Mouse (Mus musculus) megakaryocyte-erythroid progenitor cell, adult 5-6 weeks (primary cell): ENCODE results near the gene Gm14744. TPM values are rescaled to one million over a fixed set of nuclear protein-coding genes. Genes with fewer than 3 reads are reported as not detected.
"Not testable (repeated sequence)": the region's sequence is repeated elsewhere in the genome, so short reads cannot be mapped to it uniquely, and the experiment has no call there.

Experiments used
- ATAC-seq: replicated peaks from 2 replicates; pipeline ENCODE4 v1.8.0; 2016; ENCODE audit warnings: mild to moderate bottlenecking, inconsistent platforms; ENCODE audit not compliant: severe bottlenecking, poor library complexity, low FRiP score, low TSS enrichment
- total RNA-seq, 2 experiments: library from RNA; stranded (forward) in 1 of 2; stranded (reverse) in 1 of 2; fragments of 200-1000, 215-1000 nt in 1 of 2; fragments of >200 nt in 1 of 2; fragmentation: Nextera tagmentation in 1 of 2; gene quantifications; 2 replicates each; pipeline ENCODE4 v1.2.3; 2014 to 2017

Gene Gm14744
- total RNA-seq (2014; fragmentation: Nextera tagmentation) (not detected in 2 replicates), total RNA-seq (2017) (not detected in 2 replicates)

GRCm38 (mm10) chrX:77864458-77864857 lies at the start of gene Gm14744:
Gene Gm14744, plus strand, starts transcription at chrX:77864758.
- ATAC-seq, result not testable (repeated sequence)

- no peak for ATAC-seq
Observed at GRCm38 (mm10) chrX:77853523-77853922, 11.0 kb upstream of the Gm14744 start, which contains the start of gene Pbsn. Gene Pbsn, minus strand, starts transcription at chrX:77853623.

GRCm38 (mm10) chrX:77880033-77880432 lies 15.5 kb downstream of the Gm14744 start:
- ATAC-seq, result not testable (repeated sequence)

Other genes starting within 250 kb of the Gm14744 start
- gene Prkx, start 68.5 kb upstream of the Gm14744 start, total RNA-seq (2014; fragmentation: Nextera tagmentation), result 6.4 and 9.7 TPM in 2 replicates
- gene Prkx, start 68.5 kb upstream of the Gm14744 start, total RNA-seq (2017), result 3.9 and 8.0 TPM in 2 replicates
- gene Pbsn, start 11.1 kb upstream of the Gm14744 start, total RNA-seq (2014; fragmentation: Nextera tagmentation), result not detected in 2 replicates
- not detected in 2 replicates for gene Pbsn, start 11.1 kb upstream of the Gm14744 start, total RNA-seq (2017)
- gene 5430402E10Rik, start 60.3 kb downstream of the Gm14744 start, total RNA-seq (2014; fragmentation: Nextera tagmentation), result not detected in 2 replicates
- gene 5430402E10Rik, start 60.3 kb downstream of the Gm14744 start, total RNA-seq (2017), result not detected in 2 replicates
- not detected in 2 replicates for gene Obp1a, start 226.6 kb downstream of the Gm14744 start, total RNA-seq (2014; fragmentation: Nextera tagmentation)
- gene Obp1a, start 226.6 kb downstream of the Gm14744 start, total RNA-seq (2017), result not detected in 2 replicates